Mouse (Mus musculus) 416B (cell line): Measurements from ENCODE around the gene Ttc30a2.

Experiments used
- DNase-seq: peaks from one replicate; pipeline ENCODE4 v3.0.0; 2011; ENCODE audit warnings: low read depth

Gene Ttc30a2

DNA sequence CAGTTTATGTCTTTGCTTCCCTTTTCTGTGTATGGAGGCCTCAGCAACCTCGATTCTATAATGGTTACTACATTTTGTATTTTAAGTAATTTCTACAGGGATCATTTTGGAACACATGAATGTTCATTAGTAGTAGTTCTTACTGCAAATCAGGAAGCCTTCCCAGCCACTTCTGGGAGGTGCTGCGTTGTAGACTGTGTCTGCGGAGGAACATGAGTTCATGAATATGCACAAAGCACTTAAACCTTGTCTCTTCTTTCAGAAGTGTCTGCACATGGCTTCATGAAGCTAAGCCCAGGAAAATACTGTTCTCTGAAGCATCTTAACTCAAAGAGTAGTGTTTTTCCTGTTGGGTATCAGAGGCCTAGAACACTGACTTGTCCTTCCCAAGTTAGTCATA lies 50.0 kb downstream of the Ttc30a2 start:
- DNase-seq, result no peak

DNA sequence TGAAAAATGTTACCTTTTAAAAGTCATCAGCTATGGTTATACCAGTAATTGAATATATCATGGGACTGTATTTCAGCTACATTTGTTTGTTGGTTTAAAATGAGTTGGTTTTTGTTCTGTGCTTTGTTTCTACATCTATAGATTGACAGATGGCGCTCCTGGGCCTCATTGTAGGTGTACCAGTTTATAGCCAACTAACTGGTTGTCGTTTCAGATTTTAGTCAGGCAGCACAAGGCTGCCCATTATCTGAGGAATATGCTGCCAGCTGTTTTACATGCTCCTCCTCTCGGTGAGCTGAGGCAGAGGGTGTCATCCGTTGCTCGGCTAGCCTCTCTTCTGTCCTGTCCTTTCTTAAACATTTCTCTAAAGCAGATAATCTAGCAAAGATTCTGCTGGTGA lies 51.9 kb downstream of the Ttc30a2 start:
- no peak for DNase-seq
